Mouse (Mus musculus) embryonic facial prominence, embryonic 11.5 days (tissue): ENCODE data around the gene Clec14a. TPM values are rescaled to one million over a fixed set of nuclear protein-coding genes. Genes with fewer than 3 reads are reported as not detected.
A peak's percentile ranks its signal among the peaks of the same experiment; 100 is the strongest.

Experiments
- ATAC-seq: fragments of 200-750 bp; cut with Nextera tagmentation; replicated peaks from 2 replicates; pipeline ENCODE4 v1.8.0; 2017; ENCODE audit warnings: low read depth; ENCODE audit not compliant: insufficient number of reproducible peaks, low FRiP score, low TSS enrichment
- DNase-seq: peaks from one replicate; pipeline ENCODE4 v3.0.0-alpha.2; 2015; ENCODE audit warnings: low spot score
- H3K27ac ChIP-seq: fragments of 300-500 bp; sonication (generic); replicated peaks from 2 replicates; pipeline ENCODE4 v1.5.1; 2014; ENCODE audit warnings: mild to moderate bottlenecking, low read depth, low read length, control low read depth
- H3K27me3 ChIP-seq: fragments of 300-500 bp; sonication (generic); 2 replicates; pipeline ENCODE4 v1.6.1; 2014; ENCODE audit warnings: mild to moderate bottlenecking, low read length, moderate library complexity, mixed read lengths; ENCODE audit not compliant: control insufficient read depth, insufficient read depth
- H3K36me3 ChIP-seq: fragments of 300-500 bp; sonication (generic); replicated peaks from 2 replicates; pipeline ENCODE4 v1.6.1; 2014; ENCODE audit warnings: low read depth, mild to moderate bottlenecking, low read length, moderate library complexity, mixed read lengths; ENCODE audit not compliant: control insufficient read depth, insufficient read depth
- H3K4me1 ChIP-seq: fragments of 300-500 bp; sonication (generic); 2 replicates; pipeline ENCODE4 v1.6.1; 2014; ENCODE audit warnings: low read length, mixed read lengths; ENCODE audit not compliant: control insufficient read depth, insufficient read depth
- H3K4me2 ChIP-seq: fragments of 300-500 bp; sonication (generic); 2 replicates; pipeline ENCODE4 v1.6.1; 2014; ENCODE audit warnings: low read depth, mild to moderate bottlenecking, control low read depth, low read length, moderate library complexity
- H3K4me3 ChIP-seq: fragments of 300-500 bp; sonication (generic); 2 replicates; pipeline ENCODE4 v1.5.1; 2014; ENCODE audit warnings: low read depth, low read length, control low read depth
- H3K9ac ChIP-seq: fragments of 300-500 bp; sonication (generic); replicated peaks from 2 replicates; pipeline ENCODE4 v1.6.1; 2014; ENCODE audit warnings: mild to moderate bottlenecking, control low read depth, low read length
- H3K9me3 ChIP-seq: fragments of 300-500 bp; sonication (generic); replicated peaks from 2 replicates; pipeline ENCODE4 v1.6.1; 2016; ENCODE audit warnings: mild to moderate bottlenecking, low read length, inconsistent platforms, mixed read lengths; ENCODE audit not compliant: control insufficient read depth
- WGBS: fragments of 180-500 bp; shearing (Covaris S2); extraction: QIAGEN DNeasy Blood & Tissue Kit; methylation state at CpG from one replicate; pipeline ENCODE4 v1.1.7; 2014; 5-methylcytosine and 5-hydroxymethylcytosine counted together
- polyA plus RNA-seq: library from polyadenylated mRNA; unstranded; fragments of >200 nt; fragmentation: Nextera tagmentation; extraction: Ambion mirVana; gene quantifications from 2 replicates; pipeline ENCODE4 v1.2.1, GENCODE M21; 2014

Gene Clec14a
- polyA plus RNA-seq, 1 experiment from 2014 or later = 5.5 TPM

DNA sequence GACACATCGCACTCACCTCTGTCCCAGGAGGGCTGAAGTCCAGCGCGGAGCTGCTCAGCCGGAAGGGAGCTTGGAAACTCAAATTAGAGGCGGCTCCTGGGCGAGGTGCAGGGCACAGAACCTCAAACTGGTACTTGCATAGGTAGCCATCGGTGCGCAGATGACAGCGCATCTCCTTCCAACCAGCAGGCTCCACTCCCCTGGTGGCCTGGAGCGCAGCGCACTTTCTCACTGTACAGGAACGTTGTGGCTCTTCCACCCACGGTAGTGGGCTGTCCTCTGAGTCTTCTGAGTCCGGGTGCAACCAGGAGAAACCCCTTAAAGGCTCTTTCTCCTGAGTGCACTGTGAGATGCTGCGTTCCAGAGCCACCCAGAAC, 916 bp downstream of the Clec14a start:
- no peaks in the 10 kb centered on the region for H3K27me3 ChIP-seq
- H3K4me1 ChIP-seq = no peaks in the 10 kb centered on the region; the same call in 1 of the 2 replicates
- peak overlapping the region; percentile 28 for H3K4me3 ChIP-seq
- WGBS = 4% methylated on average over 15 of the region's 15 CpGs
- ATAC-seq (peak; percentile 29), DNase-seq (no peak)
- H3K4me2 ChIP-seq = peak overlapping the region; percentile 74
- H3K36me3 ChIP-seq = no peaks in the 10 kb centered on the region
- peak overlapping the region; percentile 68 for H3K9ac ChIP-seq
- H3K9me3 ChIP-seq = no peaks in the 10 kb centered on the region
- peak overlapping the region; percentile 62 for H3K27ac ChIP-seq

GRCm38 (mm10) chr12:58267779-58268178, 1.3 kb downstream of the Clec14a start:
- Histone ChIP-seq H3K9me3 (no peaks in the 10 kb centered on the region), H3K27me3 (no peaks in the 10 kb centered on the region), H3K9ac (no peak overlapping the region; the same call in 1 of the 2 replicates), H3K36me3 (no peaks in the 10 kb centered on the region), H3K4me1 (no peaks in the 10 kb centered on the region; the same call in 1 of the 2 replicates), H3K4me2 (peak overlapping the region; percentile 74), H3K27ac (no peak overlapping the region), H3K4me3 (peak overlapping the region; percentile 28)
- 26% methylated on average over 8 of the region's 8 CpGs for WGBS
- DNase-seq (no peak), ATAC-seq (no peak)

DNA sequence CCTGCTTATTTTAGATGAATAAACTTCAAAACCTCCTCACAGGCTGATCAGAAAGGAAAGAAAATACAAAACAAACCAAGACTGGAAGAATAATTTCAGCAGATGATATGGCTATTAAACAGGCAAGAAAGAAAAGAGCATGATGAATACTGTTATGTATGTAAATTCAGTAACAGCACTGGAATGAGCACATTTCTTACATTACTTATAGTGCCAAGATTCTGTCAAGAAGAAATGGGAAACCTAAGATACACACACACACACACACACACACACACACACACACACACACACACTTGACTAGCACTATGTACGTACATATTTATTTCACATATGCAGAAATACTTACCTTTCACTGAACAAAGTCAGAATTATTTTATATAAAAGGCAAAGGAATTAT, 17.2 kb downstream of the Clec14a start:
- Histone ChIP-seq H3K4me3 (no peak overlapping the region), H3K36me3 (no peaks in the 10 kb centered on the region), H3K9ac (no peak overlapping the region), H3K27ac (no peak overlapping the region), H3K9me3 (no peaks in the 10 kb centered on the region), H3K27me3 (no peaks in the 10 kb centered on the region), H3K4me2 (no peak overlapping the region), H3K4me1 (no peaks in the 10 kb centered on the region)
- ATAC-seq = no peak
- no peak for DNase-seq
- WGBS = 77% methylated on average over 1 of the region's 1 CpGs

- Histone ChIP-seq H3K27me3 (no peaks in the 10 kb centered on the region), H3K4me1 (no peaks in the 10 kb centered on the region), H3K4me2 (no peak overlapping the region), H3K9ac (no peak overlapping the region), H3K27ac (no peak overlapping the region), H3K4me3 (no peak overlapping the region), H3K36me3 (no peaks in the 10 kb centered on the region), H3K9me3 (no peaks in the 10 kb centered on the region)
- WGBS = 87% methylated on average over 2 of the region's 2 CpGs
- no peak for ATAC-seq
- no peak for DNase-seq
Measured at GRCm38 (mm10) chr12:58232489-58232888, 36.6 kb downstream of the Clec14a start.

DNA sequence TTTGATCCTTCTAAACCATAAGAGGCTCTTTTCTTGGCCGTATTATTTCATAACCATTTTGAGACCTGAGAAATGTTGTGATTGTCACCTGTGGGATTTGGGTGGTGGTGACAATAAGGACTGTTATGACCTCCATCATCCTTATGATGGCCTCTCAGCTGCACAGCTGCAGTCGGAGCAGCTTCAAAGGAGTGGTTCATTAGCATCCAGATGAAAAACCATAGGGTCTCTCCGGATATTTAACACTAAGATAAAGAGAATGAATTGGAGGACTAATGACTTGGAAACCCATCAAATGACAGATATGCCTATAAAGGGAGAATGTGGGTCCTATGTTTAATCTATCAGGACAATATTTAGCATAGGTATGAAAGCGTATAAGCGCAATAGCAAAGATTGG, 43.4 kb downstream of the Clec14a start:
- 82% methylated on average over 5 of the region's 5 CpGs for WGBS
- no peak for DNase-seq
- H3K27ac ChIP-seq = no peak overlapping the region

GRCm38 (mm10) chr12:58219078-58219477, 50.0 kb downstream of the Clec14a start:
- Histone ChIP-seq H3K4me3 (no peak overlapping the region), H3K27ac (no peak overlapping the region), H3K27me3 (no peaks in the 10 kb centered on the region), H3K4me1 (peaks cover 2% of the 10 kb centered on the region), H3K9me3 (no peaks in the 10 kb centered on the region), H3K9ac (no peak overlapping the region), H3K4me2 (no peak overlapping the region), H3K36me3 (no peaks in the 10 kb centered on the region)
- ATAC-seq = no peak
- 95% methylated on average over 3 of the region's 3 CpGs for WGBS
- no peak for DNase-seq

More for the DNA sequence above, 43.4 kb downstream of the Clec14a start:
- Histone ChIP-seq H3K4me2 (no peak overlapping the region), H3K4me1 (no peaks in the 10 kb centered on the region), H3K36me3 (no peaks in the 10 kb centered on the region), H3K9ac (no peak overlapping the region), H3K4me3 (no peak overlapping the region), H3K27me3 (no peaks in the 10 kb centered on the region), H3K9me3 (no peaks in the 10 kb centered on the region)
- no peak for ATAC-seq

- 42% methylated on average over 2 of the region's 2 CpGs for WGBS
- no peaks in the 10 kb centered on the region for H3K9me3 ChIP-seq
- H3K4me1 ChIP-seq = peaks cover 4% of the 10 kb centered on the region
- H3K4me3 ChIP-seq = no peak overlapping the region
- peak; percentile 26 for DNase-seq
- H3K4me2 ChIP-seq = no peak overlapping the region
- H3K27ac ChIP-seq = no peak overlapping the region
- no peak overlapping the region for H3K9ac ChIP-seq
- no peaks in the 10 kb centered on the region for H3K36me3 ChIP-seq
- H3K27me3 ChIP-seq = peaks cover 23% of the 10 kb centered on the region
- ATAC-seq = no peak
Measured at GRCm38 (mm10) chr12:58216218-58216617, 52.9 kb downstream of the Clec14a start.
